Mouse (Mus musculus) embryonic facial prominence, embryonic 11.5 days (tissue): Measurements from ENCODE around the gene Tsn. TPM values are rescaled to one million over a fixed set of nuclear protein-coding genes. Genes with fewer than 3 reads are reported as not detected.

Experiments
- ATAC-seq: fragments of 200-750 bp; cut with Nextera tagmentation; replicated peaks from 2 replicates; pipeline ENCODE4 v1.8.0; 2017; ENCODE audit warnings: low read depth; ENCODE audit not compliant: insufficient number of reproducible peaks, low FRiP score, low TSS enrichment
- DNase-seq: peaks from one replicate; pipeline ENCODE4 v3.0.0-alpha.2; 2015; ENCODE audit warnings: low spot score
- H3K27ac ChIP-seq: fragments of 300-500 bp; sonication (generic); replicated peaks from 2 replicates; pipeline ENCODE4 v1.5.1; 2014; ENCODE audit warnings: mild to moderate bottlenecking, low read depth, low read length, control low read depth
- H3K27me3 ChIP-seq: fragments of 300-500 bp; sonication (generic); 2 replicates; pipeline ENCODE4 v1.6.1; 2014; ENCODE audit warnings: mild to moderate bottlenecking, low read length, moderate library complexity, mixed read lengths; ENCODE audit not compliant: control insufficient read depth, insufficient read depth
- H3K36me3 ChIP-seq: fragments of 300-500 bp; sonication (generic); replicated peaks from 2 replicates; pipeline ENCODE4 v1.6.1; 2014; ENCODE audit warnings: low read depth, mild to moderate bottlenecking, low read length, moderate library complexity, mixed read lengths; ENCODE audit not compliant: control insufficient read depth, insufficient read depth
- H3K4me1 ChIP-seq: fragments of 300-500 bp; sonication (generic); 2 replicates; pipeline ENCODE4 v1.6.1; 2014; ENCODE audit warnings: low read length, mixed read lengths; ENCODE audit not compliant: control insufficient read depth, insufficient read depth
- H3K4me2 ChIP-seq: fragments of 300-500 bp; sonication (generic); 2 replicates; pipeline ENCODE4 v1.6.1; 2014; ENCODE audit warnings: low read depth, mild to moderate bottlenecking, control low read depth, low read length, moderate library complexity
- H3K4me3 ChIP-seq: fragments of 300-500 bp; sonication (generic); 2 replicates; pipeline ENCODE4 v1.5.1; 2014; ENCODE audit warnings: low read depth, low read length, control low read depth
- H3K9ac ChIP-seq: fragments of 300-500 bp; sonication (generic); replicated peaks from 2 replicates; pipeline ENCODE4 v1.6.1; 2014; ENCODE audit warnings: mild to moderate bottlenecking, control low read depth, low read length
- H3K9me3 ChIP-seq: fragments of 300-500 bp; sonication (generic); replicated peaks from 2 replicates; pipeline ENCODE4 v1.6.1; 2016; ENCODE audit warnings: mild to moderate bottlenecking, low read length, inconsistent platforms, mixed read lengths; ENCODE audit not compliant: control insufficient read depth
- WGBS: fragments of 180-500 bp; shearing (Covaris S2); extraction: QIAGEN DNeasy Blood & Tissue Kit; methylation state at CpG from one replicate; pipeline ENCODE4 v1.1.7; 2014; 5-methylcytosine and 5-hydroxymethylcytosine counted together
- polyA plus RNA-seq: library from polyadenylated mRNA; unstranded; fragments of >200 nt; fragmentation: Nextera tagmentation; extraction: Ambion mirVana; gene quantifications from 2 replicates; pipeline ENCODE4 v1.2.1, GENCODE M21; 2014

Tsn gene
- polyA plus RNA-seq, 1 experiment from 2014 or later: 403 TPM

DNA sequence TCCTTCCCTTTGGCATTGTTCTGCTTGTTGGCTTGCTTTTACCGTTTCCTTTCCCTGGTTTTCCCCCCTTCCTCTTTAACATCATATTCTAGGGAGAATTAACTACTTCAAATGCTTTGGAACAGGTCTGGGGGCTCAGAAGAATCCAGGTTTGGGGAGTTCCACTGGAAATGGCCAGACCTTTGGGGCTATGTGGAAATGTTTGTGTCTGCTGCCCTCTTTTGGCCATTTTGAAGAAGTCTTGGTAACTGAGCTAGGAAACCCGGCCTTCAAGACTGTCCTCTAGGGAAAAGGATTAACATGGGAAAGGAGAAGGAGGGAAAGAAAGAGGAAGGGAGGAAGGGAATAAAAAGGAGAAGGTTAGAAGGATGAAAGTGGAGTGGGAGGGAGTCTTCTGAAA, 36.4 kb downstream of the Tsn start:
- DNase-seq: peak; percentile 58
- Histone ChIP-seq H3K4me1 (no peaks in the 10 kb centered on the region), H3K4me3 (no peak overlapping the region), H3K9ac (no peak overlapping the region), H3K9me3 (no peaks in the 10 kb centered on the region), H3K27me3 (no peaks in the 10 kb centered on the region), H3K36me3 (no peaks in the 10 kb centered on the region), H3K4me2 (no peak overlapping the region), H3K27ac (no peak overlapping the region)
- 13% methylated on average over 2 of the region's 2 CpGs for WGBS
- ATAC-seq: no peak

DNA sequence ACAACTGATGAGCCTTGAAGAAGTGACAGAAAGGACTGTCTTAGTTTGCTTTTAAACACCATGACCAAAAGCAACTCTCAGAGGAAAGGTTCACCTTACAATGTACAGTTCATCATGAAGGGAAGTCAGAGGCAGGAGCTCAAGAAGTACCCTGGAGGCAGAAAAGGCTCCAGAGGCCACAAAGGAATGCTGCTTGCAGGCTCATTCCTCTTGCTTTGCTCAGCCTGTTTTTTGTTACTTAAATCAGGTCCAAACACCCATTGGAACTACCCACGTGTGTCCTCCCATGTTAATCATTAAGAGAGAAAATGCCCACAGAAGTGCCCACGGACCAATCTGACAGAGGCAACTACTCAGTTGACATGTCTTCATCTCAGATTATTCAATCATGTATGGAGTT, 59.6 kb downstream of the Tsn start:
- no peak overlapping the region for H3K4me2 ChIP-seq
- DNase-seq (no peak), ATAC-seq (no peak)
- no peak overlapping the region for H3K27ac ChIP-seq
- H3K9me3 ChIP-seq: no peaks in the 10 kb centered on the region
- H3K9ac ChIP-seq: no peak overlapping the region
- H3K27me3 ChIP-seq: no peaks in the 10 kb centered on the region
- no peak overlapping the region for H3K4me3 ChIP-seq
- no peaks in the 10 kb centered on the region for H3K36me3 ChIP-seq
- no peaks in the 10 kb centered on the region for H3K4me1 ChIP-seq
- WGBS: 45% methylated on average over 2 of the region's 2 CpGs

Other genes starting within 250 kb of the Tsn start
- gene Gm29106, start 135.2 kb downstream of the Tsn start, polyA plus RNA-seq: 0.31 and 0.59 TPM in 2 replicates
- gene Nifk, start 10.1 kb upstream of the Tsn start, polyA plus RNA-seq: 113 and 120 TPM in 2 replicates
- gene Clasp1, start 77.3 kb upstream of the Tsn start, polyA plus RNA-seq: 57.7 and 62.2 TPM in 2 replicates